Mouse (Mus musculus): ENCODE measurements around the gene Ccdc102a.

Gene Ccdc102a

GRCm38 (mm10) chr8:94917851-94918495, at the start of gene Ccdc102a:
Gene Ccdc102a (minus strand): TSS chr8:94918098.
- DNase-seq, result peak; percentile 54 to 77

GRCm38 (mm10) chr8:94967554-94967953, 49.7 kb upstream of the Ccdc102a start:
- DNase-seq, result peak; percentile 88 to 90

GRCm38 (mm10) chr8:94967071-94967470, 49.2 kb upstream of the Ccdc102a start:
- peak; percentile 53 to 77 for DNase-seq

- peak; percentile 61 to 71 for DNase-seq
Observed at GRCm38 (mm10) chr8:94966578-94966977, 48.7 kb upstream of the Ccdc102a start.

- peak in 1 of 2 experiments; percentile 43 for DNase-seq
Observed at GRCm38 (mm10) chr8:94964828-94965227, 46.9 kb upstream of the Ccdc102a start.

GRCm38 (mm10) chr8:94962201-94962600, 44.3 kb upstream of the Ccdc102a start:
- DNase-seq, result peak; percentile 44 to 79

- DNase-seq, result no peak
Observed at GRCm38 (mm10) chr8:94956078-94956574, 38.2 kb upstream of the Ccdc102a start.

GRCm38 (mm10) chr8:94954921-94955758, 37.2 kb upstream of the Ccdc102a start:
- peak; percentile 61 to 67 for DNase-seq

GRCm38 (mm10) chr8:94954368-94954737, 36.5 kb upstream of the Ccdc102a start:
- peak; percentile 32 to 67 for DNase-seq

- no peak for DNase-seq
Observed at GRCm38 (mm10) chr8:94953624-94954367, 35.9 kb upstream of the Ccdc102a start.

GRCm38 (mm10) chr8:94952086-94952485, 34.2 kb upstream of the Ccdc102a start:
- DNase-seq, result no peak

GRCm38 (mm10) chr8:94950458-94950857, 32.6 kb upstream of the Ccdc102a start:
- DNase-seq, result no peak

GRCm38 (mm10) chr8:94950046-94950445, 32.1 kb upstream of the Ccdc102a start:
- DNase-seq, result peak; percentile 79 to 80

- DNase-seq, result no peak
Observed at GRCm38 (mm10) chr8:94949010-94949409, 31.1 kb upstream of the Ccdc102a start.

- no peak for DNase-seq
Observed at GRCm38 (mm10) chr8:94948421-94948820, 30.5 kb upstream of the Ccdc102a start.

GRCm38 (mm10) chr8:94945185-94945584, 27.3 kb upstream of the Ccdc102a start:
- no peak for DNase-seq

- DNase-seq, result peak; percentile 66 to 77
Observed at GRCm38 (mm10) chr8:94942566-94942965, 24.7 kb upstream of the Ccdc102a start.

- DNase-seq, result no peak
Observed at GRCm38 (mm10) chr8:94935172-94935571, 17.3 kb upstream of the Ccdc102a start.

GRCm38 (mm10) chr8:94933918-94934317, 16.0 kb upstream of the Ccdc102a start:
- no peak for DNase-seq

- no peak for DNase-seq
Observed at GRCm38 (mm10) chr8:94928227-94928626, 10.3 kb upstream of the Ccdc102a start.

- no peak for DNase-seq
Observed at GRCm38 (mm10) chr8:94923405-94923804, 5.5 kb upstream of the Ccdc102a start, which contains the start of gene Adgrg5. Gene Adgrg5 (plus strand): TSS chr8:94923694.

- DNase-seq, result no peak
Observed at GRCm38 (mm10) chr8:94922602-94923001, 4.7 kb upstream of the Ccdc102a start.

- DNase-seq, result no peak
Observed at GRCm38 (mm10) chr8:94922176-94922575, 4.3 kb upstream of the Ccdc102a start.

Data from kidney, postnatal 25 days (tissue).